In the genomic region with DNA sequence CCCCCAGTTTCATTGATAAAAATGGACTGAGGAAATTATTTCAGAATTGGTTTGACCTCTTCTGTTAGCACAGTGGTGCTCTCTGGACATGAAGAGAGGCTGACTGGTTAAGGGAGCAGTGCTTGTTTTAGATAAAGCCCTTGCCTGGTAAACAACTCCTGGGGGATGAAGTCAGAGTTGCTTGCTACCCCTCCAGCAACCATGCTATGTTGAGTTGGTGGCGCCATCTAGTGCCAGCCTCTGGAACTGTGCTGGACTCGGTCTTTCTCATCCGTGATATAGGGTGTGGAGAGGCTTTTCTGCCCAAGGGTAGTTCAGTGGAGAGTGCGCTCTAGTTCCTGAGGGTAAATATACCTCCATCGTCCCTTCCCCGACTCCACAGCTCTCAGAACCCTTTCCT, we compare ENCODE assay signal across 8 mouse cellular contexts. TPM values are rescaled to one million over a fixed set of nuclear protein-coding genes. Genes with fewer than 3 reads are reported as not detected.
A peak's percentile ranks its signal among the peaks of the same experiment; 100 is the strongest.
DNase-seq lines count a peak whose midpoint lies in the region; ATAC-seq and TF ChIP-seq lines count a peak whose summit lies in the region.

No protein-coding gene starts in this region.

- DNase-seq in 3134 (ENCODE audit: extremely low read depth, insufficient read length, low spot score) (peak; percentile 53), MEL-GATA-1-ER (ENCODE audit: extremely low read depth, low read depth) (peak; percentile 57)
- DNase-seq in cerebellum, adult 2 months: peak; percentile 50 to 77
- peak; percentile 79 for DNase-seq in gastrocnemius, adult 18-20 months (ENCODE audit: low spot score)
- peak; percentile 63 for DNase-seq in liver, embryonic 13.5 days
- peak; percentile 69 for DNase-seq in retina, postnatal 1 day
- peak; percentile 95 for DNase-seq in thymus, postnatal 25 days

- no peaks in the 10 kb centered on the region for H3K27me3 ChIP-seq in cerebellum, adult 2 months (ENCODE audit: control insufficient read depth, insufficient read depth, low read length)
- no peaks in the 10 kb centered on the region for H3K27me3 ChIP-seq in kidney, embryonic 15.5 days
- peaks cover 6% of the 10 kb centered on the region for H3K27me3 ChIP-seq in liver, embryonic 13.5 days

- no peak overlapping the region for H3K27ac ChIP-seq in cerebellum, adult 2 months (ENCODE audit: insufficient read depth, low read length)
- peak overlapping the region; percentile 16; the same call in 1 of the 2 replicates for H3K27ac ChIP-seq in kidney, embryonic 15.5 days
- H3K27ac ChIP-seq in liver, embryonic 13.5 days: no peak overlapping the region

- 62% methylated on average over 6 of the region's 6 CpGs for WGBS in cerebellum, adult 2 months
- 30% methylated on average over 6 of the region's 6 CpGs for WGBS in kidney, embryonic 15.5 days
- WGBS in liver, embryonic 13.5 days (ENCODE audit: insufficient replicate concordance): 6% methylated on average over 6 of the region's 6 CpGs

- ATAC-seq in kidney, embryonic 15.5 days (replicated peaks; ENCODE audit: low FRiP score): no peak
- peak; percentile 70 for ATAC-seq in liver, embryonic 13.5 days (ENCODE audit: low read depth)

- no peak for TF ChIP-seq POLR2A in cerebellum, adult 2 months (IDR thresholded peaks at IDR 0.05; ENCODE audit: borderline replicate concordance, insufficient read depth, low read length)

- TF ChIP-seq CTCF in cerebellum, adult 2 months (IDR thresholded peaks at IDR 0.05; ENCODE audit: borderline replicate concordance, insufficient read depth, low read depth, low read length): peak; percentile 74

- H3K9ac ChIP-seq in kidney, embryonic 15.5 days: no peak overlapping the region
- no peak overlapping the region for H3K9ac ChIP-seq in liver, embryonic 13.5 days

- H3K36me3 ChIP-seq in kidney, embryonic 15.5 days: no peaks in the 10 kb centered on the region
- no peaks in the 10 kb centered on the region for H3K36me3 ChIP-seq in liver, embryonic 13.5 days

- H3K4me1 ChIP-seq in cerebellum, adult 2 months (ENCODE audit: control insufficient read depth, insufficient read depth, low read length): peaks cover 24% of the 10 kb centered on the region
- H3K4me1 ChIP-seq in kidney, embryonic 15.5 days: peaks cover 60% of the 10 kb centered on the region
- H3K4me1 ChIP-seq in liver, embryonic 13.5 days (replicated peaks): peaks cover 55% of the 10 kb centered on the region

- 0 out of 2 replicates have a peak overlapping the region, but pooled peaks have one; percentile 56 for H3K4me2 ChIP-seq in kidney, embryonic 15.5 days
- 0 out of 2 replicates have a peak overlapping the region, but pooled peaks have one; percentile 0 for H3K4me2 ChIP-seq in liver, embryonic 13.5 days

- no peak overlapping the region for H3K4me3 ChIP-seq in cerebellum, adult 2 months (replicated peaks; ENCODE audit: insufficient read depth, low read depth, low read length)
- no peak overlapping the region for H3K4me3 ChIP-seq in kidney, embryonic 15.5 days (replicated peaks)
- no peak overlapping the region for H3K4me3 ChIP-seq in liver, embryonic 13.5 days (replicated peaks)

- no peaks in the 10 kb centered on the region for H3K9me3 ChIP-seq in kidney, embryonic 15.5 days (replicated peaks)
- no peaks in the 10 kb centered on the region for H3K9me3 ChIP-seq in liver, embryonic 13.5 days (replicated peaks)

RNA-seq across cellular contexts. Expression of a gene that starts 9.6 kb away (rescaled TPM):
- 4.6 and 4.7 TPM in 2 replicates for polyA plus RNA-seq in cerebellum, adult 2 months (2012; rRNA removed)
- total RNA-seq in gastrocnemius, adult 18-20 months (2021): 1 to 10 TPM; 2.6 to 3.4 TPM
- 8.0 and 8.8 TPM in 2 replicates for polyA plus RNA-seq in kidney, embryonic 15.5 days (2015; fragmentation: Nextera tagmentation; extraction: Ambion mirVana)
- 1.1 and 1.2 TPM in 2 replicates for polyA plus RNA-seq in liver, embryonic 13.5 days (2015; fragmentation: Nextera tagmentation; extraction: Ambion mirVana)
